Mouse (Mus musculus) activated CD4-positive, CD25-positive, alpha-beta regulatory T cell, adult 4 months (primary cell): ENCODE measurements at regions not wholly inside any gene's neighbourhood (a gene's known extent, or its start where the extent isn't known, plus 50 kb on each side); places are given as distances from the start of the nearest gene placed in this dataset.
"Not testable (repeated sequence)": the region's sequence is repeated elsewhere in the genome, so short reads cannot be mapped to it uniquely, and the experiment has no call there.

ENCODE experiments used
- ATAC-seq: one replicate; pipeline ENCODE4 v1.8.0; 2017

DNA sequence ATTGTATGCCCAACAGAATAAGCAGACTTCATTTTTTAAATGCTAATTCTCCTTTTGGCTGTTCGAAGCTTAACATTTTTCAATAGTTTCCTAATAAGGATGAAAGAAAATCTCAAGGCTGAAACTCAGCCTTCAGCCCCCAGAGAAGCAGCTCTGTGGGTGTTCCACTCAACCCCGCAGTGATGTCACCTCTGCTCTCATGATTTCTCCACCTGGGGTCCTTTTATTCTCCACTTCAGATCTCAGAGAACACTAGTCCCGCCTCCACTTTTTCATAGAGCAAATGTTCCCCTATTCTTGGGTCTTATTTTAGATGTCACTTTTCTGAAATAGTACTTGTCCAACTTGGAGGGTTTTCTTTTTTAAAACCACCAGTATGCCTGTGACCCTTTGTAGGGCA, 567.3 kb downstream of the Cntn3 start:
- ATAC-seq = no peak

- no peak for ATAC-seq
These were observed 574.7 kb downstream of the Cntn3 start for GRCm38 (mm10) chr6:101998181-101998580.

DNA sequence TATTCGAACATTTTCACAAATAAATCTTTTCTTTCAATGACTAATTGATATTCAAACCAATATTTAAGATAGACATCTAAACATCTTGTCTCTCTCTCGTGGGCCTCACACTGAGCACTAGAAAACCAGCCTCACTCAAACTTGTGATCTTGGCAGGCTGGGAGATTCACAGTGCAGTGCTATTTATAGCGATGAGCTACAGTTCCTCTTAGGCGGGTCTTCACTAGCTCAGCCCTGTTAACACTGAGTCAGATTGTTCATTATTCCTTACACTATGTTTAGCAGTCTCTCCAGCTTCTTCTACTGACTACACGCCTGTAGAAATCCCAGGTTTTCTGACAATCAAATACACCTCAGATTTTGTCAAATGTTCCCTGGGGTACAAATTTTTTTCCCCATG, 575.3 kb downstream of the Cntn3 start:
- no peak for ATAC-seq

DNA sequence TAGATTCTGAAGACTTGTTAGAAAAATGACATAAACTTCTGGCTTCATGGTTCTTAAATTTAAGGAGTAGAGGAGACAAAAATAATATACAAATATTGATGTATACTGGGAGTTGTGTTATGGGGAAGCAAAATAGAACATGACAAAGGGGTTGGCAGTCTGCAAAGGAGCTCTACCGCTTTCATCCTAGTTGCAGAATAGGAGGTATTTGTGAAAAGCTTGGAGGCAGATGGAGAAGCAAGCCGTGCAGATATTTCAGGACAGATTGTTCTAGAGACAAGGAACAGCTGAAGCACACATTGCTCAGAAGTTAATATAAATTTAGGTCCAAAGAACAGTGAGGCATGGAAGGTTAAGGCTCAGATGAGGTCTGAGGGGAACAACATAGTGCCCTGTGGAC, 580.1 kb downstream of the Cntn3 start:
- ATAC-seq = no peak

GRCm38 (mm10) chr6:101981656-101982055, 591.2 kb downstream of the Cntn3 start:
- ATAC-seq = no peak

GRCm38 (mm10) chr6:101979213-101979612, 593.7 kb downstream of the Cntn3 start:
- no peak for ATAC-seq

GRCm38 (mm10) chr6:101964941-101965340, 587.2 kb upstream of the Pdzrn3 start:
- no peak for ATAC-seq

DNA sequence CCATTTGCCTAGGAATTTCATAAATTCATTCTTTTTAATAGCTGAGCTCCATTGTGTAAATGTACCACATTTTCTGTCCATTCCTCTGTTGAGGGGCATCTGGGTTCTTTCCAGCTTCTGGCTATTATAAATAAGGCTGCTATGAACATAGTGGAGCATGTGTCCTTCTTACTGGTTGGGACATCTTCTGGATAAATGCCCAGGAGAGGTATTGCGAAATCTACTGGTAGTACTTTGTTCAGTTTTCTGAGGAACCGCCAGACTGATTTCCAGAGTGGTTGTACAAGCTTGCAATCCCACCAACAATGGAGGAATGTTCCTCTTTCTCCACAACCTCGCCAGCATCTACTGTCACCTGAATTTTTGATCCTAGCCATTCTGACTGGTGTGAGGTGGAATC, 583.8 kb upstream of the Pdzrn3 start:
- ATAC-seq = not testable (repeated sequence)

DNA sequence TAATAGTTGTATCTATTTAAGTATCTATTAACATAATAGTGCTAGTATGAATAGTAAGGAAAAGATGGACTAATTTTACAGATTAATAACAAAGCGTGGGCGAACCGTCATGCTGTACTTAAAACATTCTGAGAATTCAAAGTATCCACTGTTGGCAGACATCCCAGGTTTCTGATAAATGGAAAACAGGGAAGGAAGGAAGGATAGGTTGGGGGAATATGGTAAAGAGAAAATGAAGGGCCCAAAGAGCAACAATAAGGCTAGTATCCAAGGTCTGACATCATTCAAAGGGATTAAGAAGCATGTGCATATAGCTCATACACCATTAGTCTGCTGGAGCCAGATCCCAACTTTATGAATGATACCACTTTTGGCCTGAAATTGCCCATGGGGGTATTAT, 572.0 kb upstream of the Pdzrn3 start:
- no peak for ATAC-seq

DNA sequence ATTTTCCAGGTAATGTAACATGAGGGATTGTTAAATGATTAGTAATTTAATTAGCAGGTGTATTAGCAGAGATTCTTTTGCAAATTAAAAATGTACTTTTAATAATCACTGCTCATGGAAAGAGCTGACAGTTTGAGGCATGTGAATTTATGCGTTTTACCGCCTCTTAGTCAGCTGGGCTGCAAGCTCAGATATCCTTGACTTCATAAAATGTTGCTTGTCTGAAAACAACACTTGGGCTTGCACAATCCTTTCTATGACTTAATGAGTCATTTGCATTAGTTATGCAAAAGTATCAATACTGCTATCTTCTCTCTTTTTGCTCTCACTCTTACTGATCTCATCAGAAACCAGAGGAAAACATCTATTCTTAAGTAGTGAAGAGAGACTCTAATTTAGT, 571.3 kb upstream of the Pdzrn3 start:
- no peak for ATAC-seq

- no peak for ATAC-seq
These were observed 562.7 kb upstream of the Pdzrn3 start for GRCm38 (mm10) chr6:101940266-101940866.

DNA sequence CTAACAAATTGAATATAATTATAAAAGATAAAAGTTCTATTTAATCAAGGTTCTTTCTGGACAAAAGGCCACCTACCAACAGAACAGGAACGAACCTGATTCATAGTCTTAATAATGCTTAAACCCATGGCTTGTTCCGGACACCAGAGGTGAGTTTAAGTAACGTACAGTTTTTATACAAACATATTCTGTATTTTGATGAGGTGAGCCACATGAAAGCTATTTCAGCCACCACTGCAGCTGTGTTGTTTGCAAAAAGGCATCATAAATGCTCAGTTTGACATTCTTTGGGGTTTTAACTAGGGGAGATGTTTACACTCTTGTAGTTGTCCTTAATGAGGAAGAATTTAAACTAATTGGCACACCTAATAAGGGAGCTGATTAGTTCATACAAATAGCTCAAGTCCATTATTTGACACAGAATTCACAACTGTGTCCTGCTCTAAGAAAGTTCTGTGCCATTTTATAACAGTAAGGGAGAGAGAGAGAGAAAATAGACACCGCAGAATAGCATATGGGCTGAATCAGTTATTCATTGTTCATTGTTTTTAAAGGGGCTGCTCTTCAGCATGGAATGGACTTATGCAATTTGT, 560.8 kb upstream of the Pdzrn3 start:
- no peak for ATAC-seq

DNA sequence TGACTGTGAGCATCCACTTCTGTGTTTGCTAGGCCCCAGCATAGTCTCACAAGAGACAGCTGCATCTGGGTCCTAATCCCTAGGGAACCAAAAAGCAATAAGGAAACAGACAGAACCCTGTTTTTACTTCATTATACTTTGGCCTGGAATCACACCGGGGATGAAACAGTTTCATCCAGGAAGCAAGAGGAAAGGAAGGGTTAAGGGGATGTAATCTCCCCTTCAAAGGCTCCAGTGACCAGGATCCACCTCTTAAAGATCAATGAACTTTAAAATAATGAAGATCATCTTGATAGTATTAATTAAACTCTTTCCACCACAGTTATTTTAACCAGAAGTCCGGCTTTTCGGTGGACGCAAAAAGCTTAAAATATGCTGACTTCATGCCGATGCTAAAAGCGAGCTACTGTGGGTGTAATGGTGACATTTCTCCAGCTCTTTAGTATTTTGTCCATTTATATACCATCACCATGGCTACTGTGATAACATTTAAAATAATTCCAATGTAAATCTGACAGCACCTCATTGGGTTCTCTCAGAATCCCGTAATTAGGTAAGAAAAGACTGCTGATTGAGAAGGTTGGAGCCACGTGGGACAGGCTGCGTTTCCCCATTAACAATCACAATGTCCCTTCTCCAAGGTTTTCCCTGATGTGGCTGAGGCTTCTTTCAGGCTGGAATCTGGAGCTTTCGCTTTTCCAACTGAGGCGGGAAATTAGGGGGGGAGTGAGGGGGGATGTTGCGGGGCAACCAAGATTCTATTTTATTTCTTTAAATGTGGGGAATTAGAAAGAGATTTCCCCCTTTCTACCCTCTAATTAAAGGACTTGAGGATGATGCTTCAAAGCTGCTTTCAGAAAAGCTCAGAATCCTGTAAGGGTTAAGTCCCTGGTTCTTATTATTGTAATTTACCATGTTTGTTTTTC, 560.0 kb upstream of the Pdzrn3 start:
- ATAC-seq = no peak

DNA sequence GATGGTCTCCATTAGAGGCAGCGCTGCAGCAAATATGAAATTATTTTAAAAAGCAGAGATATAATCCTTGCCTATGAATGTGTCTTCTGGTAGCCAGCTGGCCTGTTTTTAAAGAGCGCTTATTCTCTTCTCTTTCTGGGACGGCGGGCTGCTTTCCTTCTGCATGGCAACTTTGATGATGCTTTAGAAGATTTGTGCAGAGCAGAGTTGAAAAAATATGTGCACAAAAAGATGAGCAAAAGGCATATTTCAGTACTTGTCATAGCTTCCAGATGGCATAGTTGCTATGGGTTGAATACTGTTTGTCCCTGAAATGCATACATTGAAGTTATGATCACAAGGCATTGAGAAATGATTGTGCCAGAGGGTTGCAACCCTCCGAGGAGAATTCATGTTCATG, 554.1 kb upstream of the Pdzrn3 start:
- no peak for ATAC-seq

GRCm38 (mm10) chr6:101921686-101922085, 544.0 kb upstream of the Pdzrn3 start:
- ATAC-seq = no peak

- ATAC-seq = no peak
These were observed 543.5 kb upstream of the Pdzrn3 start for GRCm38 (mm10) chr6:101921186-101921585.

GRCm38 (mm10) chr6:101918914-101919313, 541.2 kb upstream of the Pdzrn3 start:
- no peak for ATAC-seq

GRCm38 (mm10) chr6:101905029-101905342, 527.3 kb upstream of the Pdzrn3 start:
- ATAC-seq = no peak

GRCm38 (mm10) chr6:101904234-101905028, 526.7 kb upstream of the Pdzrn3 start:
- ATAC-seq = no peak

- no peak for ATAC-seq
These were observed 524.6 kb upstream of the Pdzrn3 start for GRCm38 (mm10) chr6:101902276-101902675.

DNA sequence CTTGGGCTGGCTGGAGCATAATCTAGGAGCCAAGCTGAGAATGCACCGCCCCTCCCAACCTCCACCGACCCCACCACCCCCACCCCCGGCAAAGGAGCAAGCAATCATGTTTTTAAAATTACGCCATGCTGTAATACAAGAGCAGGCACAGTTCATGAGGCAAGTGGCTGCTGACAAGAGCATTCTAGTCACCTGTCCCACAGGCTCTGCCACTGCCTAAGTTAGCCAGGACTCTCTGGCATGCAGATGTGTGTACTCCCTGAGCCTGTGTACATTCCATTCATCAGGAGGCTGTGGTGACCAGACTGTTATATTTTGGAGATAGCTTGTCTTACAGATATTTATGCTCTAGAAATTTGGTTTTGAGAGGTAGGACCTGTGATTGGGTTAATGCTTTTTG, 520.8 kb upstream of the Pdzrn3 start:
- no peak for ATAC-seq

GRCm38 (mm10) chr6:101890655-101891054, 513.0 kb upstream of the Pdzrn3 start:
- ATAC-seq = no peak

- no peak for ATAC-seq
These were observed 505.2 kb upstream of the Pdzrn3 start for GRCm38 (mm10) chr6:101882938-101883337.
